Mouse (Mus musculus) cerebellum, adult 2 months (tissue): Measurements from ENCODE around the gene Slc10a6.

Experiments
- CTCF ChIP-seq: fragments of 200-500 bp; IDR thresholded peaks from 2 replicates; pipeline ENCODE4 v1.5.1; 2011; ENCODE audit warnings: low read depth, mild to moderate bottlenecking, control low read depth, low read length, moderate library complexity, borderline replicate concordance; ENCODE audit not compliant: insufficient read depth
- POLR2A ChIP-seq: fragments of 200-500 bp; IDR thresholded peaks from 2 replicates; pipeline ENCODE4 v1.6.1; 2011; ENCODE audit warnings: low read length, control low read depth, borderline replicate concordance; ENCODE audit not compliant: insufficient read depth

DNA sequence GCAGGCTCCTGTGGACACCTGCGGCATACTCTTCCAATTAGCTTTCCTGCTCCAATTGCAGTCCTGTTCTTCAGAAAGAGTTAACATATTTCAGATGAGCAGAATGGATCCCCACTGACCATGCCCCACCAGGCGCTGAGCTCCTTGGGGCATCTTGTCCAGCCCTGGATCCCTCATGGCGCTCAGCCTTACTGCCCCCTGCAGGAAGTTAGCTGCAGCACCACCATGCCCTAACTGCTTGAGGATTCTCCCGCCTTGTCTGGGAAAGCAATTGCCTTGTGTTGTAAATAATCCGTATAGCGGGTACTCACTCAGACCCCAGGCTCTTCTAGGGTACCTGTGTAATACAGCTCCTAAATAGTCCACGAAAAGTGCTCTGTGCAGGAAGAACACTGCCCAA is 42.0 kb downstream of the Slc10a6 start:
- TF ChIP-seq CTCF, result no peak
- no peak for TF ChIP-seq POLR2A
